Mouse (Mus musculus): ENCODE data around the gene Sla2. TPM values are rescaled to one million over a fixed set of nuclear protein-coding genes. Genes with fewer than 3 reads are reported as not detected.
"Not testable (repeated sequence)": the region's sequence is repeated elsewhere in the genome, so short reads cannot be mapped to it uniquely, and the experiment has no call there.

Gene Sla2
- polyA plus RNA-seq, 1 experiment from 2014 or later: 0.14 TPM

DNA sequence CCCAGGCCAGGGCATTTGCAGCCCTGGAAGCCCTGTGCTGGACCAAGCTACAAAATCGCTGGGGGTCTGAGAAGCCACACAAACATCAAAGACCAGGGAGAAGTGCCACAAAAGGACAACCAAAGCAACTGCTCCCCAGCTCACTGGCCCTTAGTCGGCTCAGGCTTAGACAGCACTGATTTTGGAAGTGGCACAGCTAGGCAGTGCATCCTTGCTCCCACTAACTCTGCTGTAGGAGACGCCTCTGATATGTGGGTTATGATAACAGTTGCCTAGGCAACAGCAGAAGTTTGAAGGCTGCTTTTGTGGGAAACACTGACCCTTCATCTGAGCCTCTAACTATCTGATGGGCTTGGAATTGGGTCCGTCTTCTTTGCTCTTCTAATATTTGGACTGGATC lies 12.2 kb upstream of the Sla2 start:
- Histone ChIP-seq H3K9ac (no peak overlapping the region), H3K9me3 (replicated peaks) (no peaks in the 10 kb centered on the region), H3K4me1 (no peaks in the 10 kb centered on the region), H3K4me3 (no peak overlapping the region), H3K4me2 (no peak overlapping the region), H3K27ac (no peak overlapping the region), H3K36me3 (ENCODE audit: poor library complexity, severe bottlenecking) (no peaks in the 10 kb centered on the region), H3K27me3 (no peaks in the 10 kb centered on the region)
- ATAC-seq: no peak
- WGBS: 75% methylated on average over 4 of the region's 4 CpGs

DNA sequence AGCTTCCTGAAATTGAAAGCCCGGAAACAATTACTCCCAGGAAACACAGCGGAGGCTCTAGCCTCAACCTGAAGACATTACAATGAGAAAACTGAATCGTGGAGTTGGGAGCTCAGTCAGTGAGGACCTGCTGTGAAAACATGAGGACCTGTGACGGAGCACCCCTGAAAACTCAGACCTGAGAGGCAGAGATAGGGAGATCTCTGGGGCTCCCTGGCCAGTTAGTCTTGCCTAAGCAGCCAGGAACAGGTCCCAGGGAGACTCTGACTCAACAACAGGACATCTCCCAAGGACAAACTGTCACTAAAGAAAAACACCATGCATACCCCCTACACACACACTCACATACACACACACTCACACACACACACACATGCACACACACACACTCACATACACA lies 11.4 kb upstream of the Sla2 start:
- Histone ChIP-seq H3K4me1 (no peaks in the 10 kb centered on the region), H3K36me3 (ENCODE audit: poor library complexity, severe bottlenecking) (no peaks in the 10 kb centered on the region), H3K9me3 (replicated peaks) (no peaks in the 10 kb centered on the region), H3K4me3 (no peak overlapping the region), H3K27ac (no peak overlapping the region), H3K9ac (no peak overlapping the region), H3K4me2 (no peak overlapping the region), H3K27me3 (no peaks in the 10 kb centered on the region)
- no peak for ATAC-seq
- WGBS: 81% methylated on average over 4 of the region's 4 CpGs

DNA sequence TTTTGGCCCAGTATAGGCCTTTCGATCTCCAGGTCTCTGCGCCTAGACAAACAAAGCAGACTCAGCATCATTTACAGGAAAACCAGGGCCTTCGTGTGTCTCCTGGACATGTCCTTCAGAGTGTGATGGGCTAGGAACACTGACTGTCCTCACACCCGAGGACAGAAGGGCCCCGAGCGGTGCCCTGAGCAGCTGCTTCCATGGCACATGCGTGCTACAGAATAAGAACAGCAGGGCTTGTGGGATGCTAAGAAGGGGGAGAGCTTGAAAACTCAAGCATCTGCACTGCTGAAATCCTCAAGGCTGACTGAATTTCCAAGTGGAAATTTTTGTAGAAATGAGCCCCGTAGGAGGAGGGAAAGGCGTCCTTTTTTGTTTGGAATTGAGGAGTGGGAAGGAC lies 10.0 kb upstream of the Sla2 start:
- Histone ChIP-seq H3K27me3 (no peaks in the 10 kb centered on the region), H3K27ac (no peak overlapping the region), H3K4me3 (no peak overlapping the region), H3K4me1 (peaks cover 5% of the 10 kb centered on the region), H3K36me3 (ENCODE audit: poor library complexity, severe bottlenecking) (no peaks in the 10 kb centered on the region), H3K9ac (no peak overlapping the region), H3K9me3 (replicated peaks) (no peaks in the 10 kb centered on the region), H3K4me2 (no peak overlapping the region)
- no peak for ATAC-seq
- WGBS: 89% methylated on average over 9 of the region's 9 CpGs

DNA sequence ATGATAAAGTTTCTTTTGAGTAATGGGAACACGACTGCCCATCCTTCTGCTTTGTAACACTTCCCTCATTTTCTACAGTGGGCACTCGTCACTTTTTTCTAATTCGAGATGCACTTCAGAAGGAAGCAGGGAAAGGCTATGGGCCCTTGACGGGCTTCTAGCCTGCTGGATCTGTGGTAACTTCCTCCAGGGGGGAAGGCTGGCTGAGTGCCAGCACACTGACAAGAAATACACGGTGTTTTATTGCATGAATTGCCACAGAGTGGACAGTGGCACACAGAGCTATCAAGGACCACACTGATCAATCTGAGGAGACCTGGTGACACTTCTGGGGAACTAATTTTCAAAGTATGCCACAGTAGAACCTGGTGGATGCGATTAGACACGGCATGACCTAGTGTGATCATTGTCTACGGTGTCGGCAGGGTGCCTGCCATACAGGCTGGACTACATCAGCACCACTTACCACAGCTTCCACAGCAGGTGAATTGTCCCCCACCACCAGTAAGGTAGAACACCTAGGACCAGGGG lies 9.5 kb upstream of the Sla2 start:
- Histone ChIP-seq H3K9me3 (replicated peaks) (no peaks in the 10 kb centered on the region), H3K27me3 (no peaks in the 10 kb centered on the region), H3K36me3 (ENCODE audit: poor library complexity, severe bottlenecking) (no peaks in the 10 kb centered on the region), H3K4me1 (peaks cover 8% of the 10 kb centered on the region), H3K27ac (no peak overlapping the region), H3K9ac (no peak overlapping the region), H3K4me3 (no peak overlapping the region), H3K4me2 (no peak overlapping the region)
- no peak for ATAC-seq
- WGBS: 71% methylated on average over 9 of the region's 9 CpGs

DNA sequence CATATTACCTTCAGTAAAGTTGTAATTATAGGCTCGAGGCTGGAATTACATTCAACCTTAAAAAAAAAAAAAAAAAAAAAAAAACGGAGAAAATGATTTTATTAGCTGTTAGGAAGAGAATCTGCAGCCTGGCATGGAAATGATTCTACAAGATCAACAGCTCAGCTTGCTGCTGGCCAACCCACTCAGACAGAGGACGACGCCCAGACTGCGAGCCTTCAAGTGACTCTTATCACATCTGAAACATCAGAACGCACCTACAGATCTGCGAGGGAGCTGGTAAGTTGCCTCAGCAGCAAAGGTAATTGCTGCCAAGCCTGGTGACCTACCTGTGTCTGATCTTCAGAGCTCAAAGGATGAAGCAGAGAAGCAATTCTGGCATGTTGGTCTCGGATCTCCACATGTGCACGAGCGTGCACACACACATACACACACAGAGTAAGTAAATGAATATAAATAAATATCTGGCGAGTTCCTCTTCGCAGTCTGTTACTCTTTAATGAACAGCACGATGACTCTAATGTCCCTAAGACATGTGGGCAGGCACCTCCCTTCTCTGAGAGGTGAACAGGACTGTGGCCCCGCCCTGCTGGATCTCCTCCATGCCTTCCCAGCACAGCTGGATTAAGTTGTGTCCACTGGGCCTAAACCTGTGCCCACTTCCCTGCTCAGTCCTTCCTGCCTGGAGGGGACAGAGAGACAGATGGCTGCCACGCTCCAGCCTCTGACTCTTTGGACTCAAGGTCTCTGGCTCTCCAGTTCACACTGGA lies 7.7 kb upstream of the Sla2 start:
- Histone ChIP-seq H3K36me3 (ENCODE audit: poor library complexity, severe bottlenecking) (no peaks in the 10 kb centered on the region), H3K9ac (no peak overlapping the region), H3K27me3 (no peaks in the 10 kb centered on the region), H3K9me3 (replicated peaks) (no peaks in the 10 kb centered on the region), H3K4me1 (peaks cover 8% of the 10 kb centered on the region), H3K4me3 (no peak overlapping the region), H3K27ac (no peak overlapping the region), H3K4me2 (no peak overlapping the region)
- 87% methylated on average over 15 of the region's 15 CpGs for WGBS
- ATAC-seq: no peak

DNA sequence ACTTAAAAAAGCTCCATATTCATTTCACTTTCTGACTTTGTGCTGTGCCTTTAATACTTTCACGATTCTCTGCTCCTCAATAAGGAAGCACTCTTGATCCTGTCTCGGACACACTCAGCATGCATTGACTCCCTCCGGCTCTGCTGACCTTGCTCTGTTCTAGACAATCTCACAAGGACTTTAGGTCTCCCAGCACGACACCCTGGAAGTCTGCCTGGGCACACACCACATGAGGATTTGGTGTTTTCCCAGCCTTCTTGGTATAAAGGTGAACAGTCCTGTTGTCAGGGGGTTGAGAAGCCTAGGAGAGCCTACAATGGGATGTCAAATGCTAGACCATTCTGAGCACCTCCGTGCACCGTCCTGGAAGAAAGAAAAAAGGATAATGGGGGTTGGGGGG lies 5.8 kb upstream of the Sla2 start:
- 70% methylated on average over 6 of the region's 6 CpGs for WGBS
- Histone ChIP-seq H3K36me3 (ENCODE audit: poor library complexity, severe bottlenecking) (no peaks in the 10 kb centered on the region), H3K4me1 (peaks cover 8% of the 10 kb centered on the region), H3K9ac (no peak overlapping the region), H3K27ac (no peak overlapping the region), H3K27me3 (no peaks in the 10 kb centered on the region), H3K9me3 (replicated peaks) (no peaks in the 10 kb centered on the region), H3K4me3 (no peak overlapping the region), H3K4me2 (no peak overlapping the region)
- ATAC-seq: no peak

DNA sequence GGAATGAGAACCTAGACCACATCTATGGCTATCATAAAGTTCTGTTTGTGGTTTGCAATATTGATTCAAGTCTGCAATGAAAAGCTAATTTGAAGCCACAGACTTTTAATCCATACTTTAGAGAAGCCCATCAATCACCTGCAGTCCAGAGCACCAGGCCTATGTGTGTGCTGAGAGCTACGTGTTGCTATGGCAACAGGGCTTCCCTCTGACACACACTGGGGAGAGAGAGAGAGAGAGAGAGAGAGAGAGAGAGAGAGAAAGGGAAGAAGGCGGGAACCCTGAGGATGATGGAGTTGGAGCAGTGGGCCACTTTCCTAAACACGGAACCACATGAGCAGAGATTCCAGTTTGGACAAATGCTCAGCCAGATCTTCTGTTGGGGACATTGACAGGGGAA lies 5.2 kb upstream of the Sla2 start:
- Histone ChIP-seq H3K9me3 (replicated peaks) (no peaks in the 10 kb centered on the region), H3K4me3 (no peak overlapping the region), H3K36me3 (ENCODE audit: poor library complexity, severe bottlenecking) (no peaks in the 10 kb centered on the region), H3K27me3 (no peaks in the 10 kb centered on the region), H3K27ac (no peak overlapping the region), H3K9ac (no peak overlapping the region), H3K4me2 (no peak overlapping the region), H3K4me1 (peaks cover 8% of the 10 kb centered on the region)
- WGBS: 41% methylated on average over 3 of the region's 3 CpGs
- ATAC-seq: no peak

DNA sequence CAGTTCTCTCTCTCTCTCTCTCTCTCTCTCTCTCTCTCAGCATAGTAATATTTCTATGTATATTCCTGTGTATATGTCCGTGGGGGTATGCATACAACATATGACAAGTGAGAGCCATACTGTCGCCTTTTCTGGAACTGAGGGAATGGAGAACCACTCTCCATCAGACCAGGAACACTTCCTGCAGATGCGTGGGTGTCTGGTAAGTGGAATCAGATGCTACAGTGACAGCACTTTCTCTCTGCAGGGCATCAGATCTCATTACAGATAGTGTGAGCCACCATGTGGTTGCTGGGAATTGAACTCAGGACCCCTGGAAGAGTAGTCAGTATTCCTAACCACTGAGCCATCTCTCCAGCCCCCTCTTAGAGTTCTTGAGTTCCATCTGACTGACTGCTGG lies 1.5 kb upstream of the Sla2 start:
- H3K4me2 ChIP-seq: no peak overlapping the region
- no peak for ATAC-seq
- H3K36me3 ChIP-seq (ENCODE audit: poor library complexity, severe bottlenecking): no peaks in the 10 kb centered on the region
- H3K9ac ChIP-seq: no peak overlapping the region
- peaks cover 8% of the 10 kb centered on the region for H3K4me1 ChIP-seq
- WGBS: 73% methylated on average over 3 of the region's 3 CpGs
- H3K27ac ChIP-seq: no peak overlapping the region
- H3K27me3 ChIP-seq: no peaks in the 10 kb centered on the region
- no peak overlapping the region for H3K4me3 ChIP-seq
- no peaks in the 10 kb centered on the region for H3K9me3 ChIP-seq (replicated peaks)

DNA sequence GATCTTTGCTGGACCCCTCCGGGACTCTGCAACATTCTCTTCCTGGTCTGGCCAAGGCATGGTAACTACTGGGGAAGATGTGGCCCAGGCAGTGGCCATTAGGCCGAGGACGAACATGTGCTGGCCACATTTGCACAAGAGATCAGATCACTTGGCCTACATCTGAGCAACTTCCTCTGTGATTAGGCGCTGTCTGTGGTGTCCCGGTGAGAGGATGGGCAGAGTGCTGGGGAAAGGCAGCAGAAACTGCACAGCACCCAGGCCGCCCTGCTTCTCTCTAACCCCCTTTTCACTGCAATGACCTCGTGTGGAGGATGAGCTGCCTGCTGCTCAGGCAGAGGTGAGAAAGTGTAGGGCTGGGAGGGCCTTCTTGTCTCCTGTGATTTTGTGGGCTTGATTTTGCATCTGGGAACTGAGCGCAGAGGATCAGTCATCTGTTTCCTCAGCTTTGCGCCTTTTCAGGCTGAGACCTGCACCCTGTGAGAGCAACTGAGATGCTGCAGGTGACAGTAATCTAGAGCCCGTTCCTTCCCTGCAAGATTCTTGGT lies 834 bp downstream of the Sla2 start:
- 82% methylated on average over 10 of the region's 10 CpGs for WGBS

DNA sequence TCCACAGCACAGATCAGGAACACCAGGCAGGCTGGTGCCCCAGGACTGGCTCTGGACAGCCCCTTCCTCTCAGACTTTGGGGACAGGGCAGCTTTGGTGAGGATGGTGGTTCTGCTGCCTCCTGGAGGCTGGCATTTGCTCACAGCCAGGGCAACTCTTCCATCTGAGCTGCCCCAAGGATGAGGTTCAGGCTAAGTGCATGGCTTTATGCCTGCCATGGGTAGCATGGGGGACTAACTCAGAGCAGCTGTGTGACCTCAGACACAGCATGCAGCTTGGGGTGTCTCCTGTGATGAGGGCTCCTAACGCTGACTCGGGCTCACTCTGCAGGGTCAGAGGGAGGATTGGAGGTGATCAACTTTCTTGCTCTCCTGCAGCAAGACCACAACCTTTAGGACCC lies 1.3 kb downstream of the Sla2 start:
- H3K9ac ChIP-seq; H3K9me3 ChIP-seq (replicated peaks); H3K27ac ChIP-seq; H3K27me3 ChIP-seq; ATAC-seq; H3K4me3 ChIP-seq; H3K4me1 ChIP-seq; H3K4me2 ChIP-seq; H3K36me3 ChIP-seq (ENCODE audit: poor library complexity, severe bottlenecking): not testable (repeated sequence)
- 87% methylated on average over 2 of the region's 2 CpGs for WGBS

More for the DNA sequence above, 834 bp downstream of the Sla2 start:
- H3K27me3 ChIP-seq: no peaks in the 10 kb centered on the region
- no peaks in the 10 kb centered on the region for H3K4me1 ChIP-seq
- no peak for ATAC-seq
- no peak overlapping the region for H3K27ac ChIP-seq
- H3K36me3 ChIP-seq (ENCODE audit: poor library complexity, severe bottlenecking): no peaks in the 10 kb centered on the region
- no peak overlapping the region for H3K9ac ChIP-seq
- no peaks in the 10 kb centered on the region for H3K9me3 ChIP-seq (replicated peaks)
- H3K4me2 ChIP-seq: no peak overlapping the region
- no peak overlapping the region for H3K4me3 ChIP-seq

DNA sequence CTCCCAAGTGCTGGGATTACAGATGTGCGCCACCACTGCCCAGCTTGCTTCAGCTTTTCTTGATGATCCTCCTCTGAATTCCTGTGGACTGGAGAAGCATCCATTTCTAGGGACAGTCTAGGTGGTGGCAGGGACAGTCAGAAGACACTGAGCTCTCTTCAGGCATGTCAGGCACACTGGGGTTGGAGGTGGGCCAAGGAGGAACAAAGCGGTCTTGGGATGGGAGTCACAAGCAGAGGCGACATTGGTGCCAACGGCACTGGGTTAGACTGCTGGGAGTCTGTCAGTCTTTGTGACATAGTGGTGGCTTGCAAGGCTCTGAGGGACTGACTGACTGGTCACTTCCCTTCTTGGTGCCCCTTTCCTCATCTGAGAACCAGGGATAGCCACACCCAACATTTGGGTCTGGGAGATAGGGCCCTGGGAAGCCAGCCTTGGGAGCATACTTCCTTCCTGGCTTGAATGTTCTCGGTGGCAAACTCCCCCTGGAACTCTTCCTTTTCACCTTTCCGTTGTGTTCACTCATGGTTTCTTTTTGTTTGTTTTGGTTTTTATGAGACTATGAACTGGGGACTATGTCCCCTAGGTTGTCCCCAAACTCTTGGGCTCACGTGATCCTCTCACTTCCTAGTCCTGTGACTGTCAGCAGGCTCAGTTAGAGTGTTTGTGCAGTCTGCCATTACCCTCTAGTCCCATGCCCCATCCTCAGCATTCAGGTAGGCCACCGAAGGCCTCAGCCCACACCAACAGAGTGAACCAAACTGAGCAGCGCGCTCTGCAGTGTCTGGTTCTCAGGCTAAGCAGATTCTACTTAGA lies 2.4 kb downstream of the Sla2 start:
- WGBS: 86% methylated on average over 10 of the region's 10 CpGs
- Histone ChIP-seq H3K9me3 (replicated peaks) (no peaks in the 10 kb centered on the region), H3K4me3 (no peak overlapping the region), H3K4me1 (no peaks in the 10 kb centered on the region), H3K27me3 (no peaks in the 10 kb centered on the region), H3K9ac (no peak overlapping the region), H3K27ac (no peak overlapping the region), H3K36me3 (ENCODE audit: poor library complexity, severe bottlenecking) (no peaks in the 10 kb centered on the region), H3K4me2 (no peak overlapping the region)
- no peak for ATAC-seq

DNA sequence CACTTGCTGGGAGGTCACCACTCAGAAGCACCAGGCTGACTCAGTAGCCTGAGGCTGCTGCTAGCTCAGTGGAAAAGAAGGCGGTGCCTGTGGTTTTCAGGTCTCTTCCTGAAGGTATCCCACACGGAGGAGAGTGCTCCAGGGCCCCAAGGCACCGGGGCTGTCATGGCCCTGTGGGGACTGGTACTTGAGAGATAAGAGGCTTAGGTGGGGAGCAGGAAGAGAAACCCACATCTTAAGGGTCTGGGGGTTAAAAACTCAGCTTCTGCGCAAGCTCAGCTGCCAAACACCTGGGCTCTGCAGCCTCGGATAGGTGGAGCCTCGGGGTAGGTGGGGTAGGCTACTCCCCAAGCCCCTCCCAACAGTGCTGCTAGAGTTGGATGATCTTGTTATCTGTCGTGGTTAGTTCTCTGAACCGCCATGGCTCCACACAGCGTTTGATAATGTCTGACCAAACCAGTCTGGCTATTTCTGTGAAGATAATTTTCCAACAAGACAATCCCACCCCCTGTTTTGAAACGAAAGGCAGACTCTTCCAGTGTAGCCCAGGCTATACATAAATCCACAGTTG lies 4.5 kb downstream of the Sla2 start:
- Histone ChIP-seq H3K4me2 (no peak overlapping the region), H3K36me3 (ENCODE audit: poor library complexity, severe bottlenecking) (no peaks in the 10 kb centered on the region), H3K4me1 (no peaks in the 10 kb centered on the region), H3K27ac (no peak overlapping the region), H3K9me3 (replicated peaks) (no peaks in the 10 kb centered on the region), H3K27me3 (no peaks in the 10 kb centered on the region), H3K4me3 (no peak overlapping the region), H3K9ac (no peak overlapping the region)
- no peak for ATAC-seq
- WGBS: 49% methylated on average over 10 of the region's 10 CpGs
